Mouse (Mus musculus) adrenal gland, adult (tissue): ENCODE results near the gene Mafg.

Source experiments
- DNase-seq, 2 experiments: peaks; one replicate each; pipeline ENCODE4 v3.0.0; 2022 to 2023; ENCODE audit warnings: low spot score in 1 of 2; ENCODE audit not compliant: inconsistent age in 2 of 2

Mafg gene

DNA sequence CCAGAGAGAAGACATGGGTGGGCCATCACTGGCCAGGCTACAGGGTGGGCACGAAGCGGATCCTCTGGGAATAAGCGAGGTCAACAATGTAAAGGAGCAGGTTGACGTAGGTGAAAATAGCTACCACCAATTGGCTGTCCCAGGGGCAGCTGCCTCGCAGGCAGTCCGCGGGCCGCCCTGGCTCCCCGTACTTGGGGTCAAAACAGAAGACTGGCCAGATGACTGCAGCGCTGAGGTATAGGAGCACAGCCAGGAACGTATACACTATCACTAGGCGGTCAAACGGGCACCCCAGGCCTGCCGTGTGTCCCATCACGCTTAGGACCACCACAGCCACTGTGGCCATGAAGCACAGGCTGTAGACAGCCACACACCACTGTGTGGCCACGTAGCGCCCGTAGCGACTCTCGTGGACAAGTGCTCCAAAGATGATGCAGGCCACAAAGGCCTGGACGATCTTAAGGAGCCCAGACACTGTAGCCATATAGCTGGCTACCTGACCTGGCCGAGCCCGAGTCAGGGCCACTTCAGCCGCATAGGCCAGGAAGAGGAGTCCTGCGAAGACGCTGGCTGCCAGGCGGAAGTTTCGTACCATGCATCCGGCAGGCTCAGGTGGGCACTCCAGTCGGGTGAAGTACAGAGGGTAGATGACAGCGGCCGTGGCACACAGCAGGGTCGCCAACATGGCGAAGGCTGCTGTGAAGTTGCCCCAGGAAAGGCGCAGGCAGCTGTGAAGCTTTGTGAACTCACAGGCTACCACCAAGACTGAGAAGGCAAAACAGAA, 13.8 kb upstream of the Mafg start:
- DNase-seq, result no peak

DNA sequence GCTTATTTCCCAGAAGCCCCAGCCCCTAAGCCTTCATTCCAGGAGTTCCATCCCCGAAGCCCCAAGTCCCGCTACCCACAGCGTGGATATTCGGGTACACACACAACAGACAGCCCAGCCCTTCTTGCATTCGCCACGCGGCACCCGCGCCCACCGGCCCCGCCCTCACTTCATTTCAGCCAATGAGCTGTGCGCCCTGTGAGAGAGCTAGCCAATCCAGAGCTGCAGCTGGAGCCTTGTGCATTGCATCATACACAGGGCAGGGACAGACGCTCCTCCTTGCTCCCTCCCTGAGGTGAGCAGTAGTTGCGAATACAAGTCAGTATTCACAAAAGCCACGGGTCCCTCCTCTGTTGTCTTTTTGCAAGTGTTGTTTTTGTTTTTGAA, 10.2 kb upstream of the Mafg start, which contains the start of gene Pycr1:
Gene Pycr1 (minus strand): TSS at position 169 of the 387 bp plus-strand sequence.
- DNase-seq, result peak; percentile 94 to 97

- DNase-seq, result no peak
These were observed 9.7 kb upstream of the Mafg start for GRCm38 (mm10) chr11:120642939-120643600.

DNA sequence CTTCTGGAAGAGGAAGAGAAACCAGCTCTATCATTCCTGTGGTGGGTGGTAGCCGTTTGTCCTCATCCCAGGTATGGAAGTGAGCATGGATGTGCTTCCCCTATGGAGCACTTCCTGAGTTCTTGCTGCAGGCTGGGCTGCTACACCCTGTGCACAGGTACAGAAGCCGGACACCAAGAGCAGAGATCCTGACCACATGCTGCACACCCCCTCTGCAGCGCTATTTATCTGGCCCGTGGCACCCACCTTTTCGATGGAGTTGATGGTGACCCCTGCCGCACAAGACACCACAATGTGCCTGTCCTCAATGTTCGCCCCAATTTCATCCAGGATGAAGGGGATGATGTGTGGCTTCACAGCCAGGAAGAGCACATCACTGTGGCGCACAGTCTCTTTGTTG, 8.5 kb upstream of the Mafg start:
- DNase-seq, result no peak

DNA sequence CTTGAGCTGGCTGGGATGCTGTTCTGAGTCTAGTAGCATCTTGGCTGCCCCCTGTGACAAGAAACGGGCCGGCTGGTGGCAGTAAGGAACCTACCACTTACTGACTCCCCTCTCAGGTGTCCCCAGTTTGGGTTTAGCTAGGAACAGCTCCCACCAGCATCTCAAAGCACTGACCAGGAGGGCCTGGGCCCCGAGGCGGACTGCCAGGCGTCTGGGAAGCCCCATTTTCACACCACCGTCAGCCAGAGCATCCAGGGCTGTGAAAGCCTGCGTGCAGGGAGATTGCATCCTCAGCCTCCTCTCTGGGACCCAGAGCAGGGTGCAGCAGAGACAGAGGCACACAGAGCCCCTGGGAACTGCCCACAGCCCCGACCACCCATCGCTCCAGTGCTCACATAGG, 7.9 kb upstream of the Mafg start:
- no peak for DNase-seq

- no peak for DNase-seq
These were observed 1.4 kb upstream of the Mafg start for GRCm38 (mm10) chr11:120634810-120635209.

DNA sequence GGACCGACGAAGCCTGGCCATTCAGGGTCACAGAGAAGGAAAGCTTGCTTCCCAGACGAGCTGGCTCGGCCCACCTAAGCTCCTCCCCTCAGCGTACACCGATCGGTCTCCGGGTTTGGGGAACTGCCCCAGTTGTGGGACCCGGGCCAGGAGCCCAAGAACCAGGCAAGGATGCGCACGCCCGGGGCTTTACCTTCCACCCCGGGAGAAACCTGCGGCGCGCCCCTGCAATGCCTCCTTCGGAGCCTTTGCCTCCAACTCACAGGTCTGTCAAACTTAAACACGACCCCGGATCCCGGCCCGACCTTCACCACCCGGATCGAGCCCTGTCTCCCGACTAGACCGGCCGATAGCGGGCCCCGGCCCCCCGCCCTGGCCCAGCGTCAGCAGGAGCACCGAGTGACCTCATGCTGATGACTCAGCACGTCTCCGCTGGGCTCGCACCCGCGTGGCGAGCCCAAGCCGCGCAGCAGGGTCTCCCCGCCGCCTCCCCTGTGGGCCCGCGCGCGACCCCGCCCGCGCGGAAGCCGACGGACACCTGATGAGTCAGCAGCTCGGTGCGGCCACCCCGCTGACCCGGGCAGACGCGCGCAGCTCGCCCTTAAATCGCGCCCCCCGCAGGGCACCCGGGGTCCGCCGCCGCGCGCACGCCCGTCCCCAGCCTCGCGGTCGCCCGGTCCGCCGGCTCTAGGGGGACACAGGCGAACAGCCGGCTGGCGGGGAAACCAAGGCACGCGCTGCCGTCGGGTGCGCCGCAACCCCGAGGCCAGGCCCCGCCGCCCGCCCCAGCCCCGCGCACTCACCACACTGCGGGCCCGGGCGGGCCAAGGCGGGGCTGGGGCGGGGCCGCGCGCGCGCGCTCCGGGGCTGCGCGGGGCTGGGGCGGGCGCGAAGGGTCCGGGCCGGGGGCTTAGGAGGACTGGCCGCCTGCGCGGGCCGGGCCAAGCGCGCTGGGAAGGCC, 561 bp downstream of the Mafg start:
- peak; percentile 90 to 96 for DNase-seq

- DNase-seq, result peak; percentile 18 to 54
These were observed 1.5 kb downstream of the Mafg start for GRCm38 (mm10) chr11:120631726-120632448.

- peak; percentile 16 to 60 for DNase-seq
These were observed 2.3 kb downstream of the Mafg start for GRCm38 (mm10) chr11:120630881-120631725.

DNA sequence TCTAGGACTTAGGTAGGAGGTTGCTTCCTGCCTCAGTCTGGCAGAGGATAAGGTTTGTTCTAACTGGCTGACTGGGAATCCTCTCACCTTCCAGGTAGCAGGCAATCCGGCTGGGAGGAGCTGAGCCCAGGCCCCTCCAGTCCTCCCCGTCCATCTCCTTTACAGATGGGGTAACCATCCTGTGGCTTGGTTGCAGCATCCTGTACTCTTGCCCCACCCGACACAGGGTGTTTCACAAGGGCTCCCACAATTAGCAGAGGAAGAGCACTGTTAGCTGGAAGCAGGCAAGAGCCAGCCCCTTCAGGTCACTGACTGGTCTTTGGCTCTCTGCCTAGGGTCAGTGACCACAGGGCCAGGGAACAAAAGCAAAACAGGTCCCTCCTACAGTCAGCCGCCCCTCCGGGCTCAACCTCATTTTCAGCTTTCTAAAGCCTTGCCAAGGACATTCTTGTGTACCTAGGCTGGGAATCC, 3.0 kb downstream of the Mafg start:
- DNase-seq, result peak; percentile 67 to 79

- peak; percentile 78 to 82 for DNase-seq
These were observed 3.5 kb downstream of the Mafg start for GRCm38 (mm10) chr11:120629911-120630310.

- DNase-seq, result peak; percentile 68 to 82
These were observed 4.1 kb downstream of the Mafg start for GRCm38 (mm10) chr11:120629341-120629730.

DNA sequence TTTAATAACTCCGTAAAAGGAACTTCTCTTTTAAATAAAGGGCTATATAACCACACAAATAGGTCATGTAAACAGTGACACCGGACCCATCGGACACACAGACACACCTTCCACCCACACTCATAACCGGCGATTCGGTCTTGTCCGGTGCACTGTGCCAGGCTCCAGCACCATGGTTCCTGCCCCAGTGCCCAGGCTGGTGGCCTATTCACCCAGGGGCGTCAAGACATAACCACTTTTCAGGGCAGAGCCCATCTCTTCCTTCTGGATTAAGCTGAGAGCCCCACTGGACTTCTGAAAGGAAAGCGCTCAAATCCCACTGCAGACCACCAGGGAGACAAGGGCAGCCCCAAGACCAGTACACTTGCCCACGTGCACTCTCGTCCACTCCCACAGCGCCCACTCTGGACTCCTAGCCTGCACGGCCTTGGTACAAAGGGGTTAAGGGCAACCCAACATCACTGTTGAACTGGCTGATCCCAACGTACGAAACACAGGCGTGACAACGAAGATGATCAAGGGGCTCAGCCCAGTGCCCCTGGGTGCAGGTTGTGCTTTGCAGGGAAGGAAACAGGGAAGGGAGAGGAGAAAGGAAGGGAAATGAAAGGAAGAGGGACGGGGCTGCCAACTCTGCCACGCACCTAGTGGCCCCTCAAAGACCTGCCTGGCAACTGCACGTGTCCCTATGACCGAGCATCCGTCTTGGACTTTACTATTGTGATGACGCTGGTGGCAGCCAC, 4.6 kb downstream of the Mafg start:
- DNase-seq, result peak in 1 of 2 experiments; percentile 31

- DNase-seq, result peak; percentile 27 to 50
These were observed 5.7 kb downstream of the Mafg start for GRCm38 (mm10) chr11:120627468-120628300.

DNA sequence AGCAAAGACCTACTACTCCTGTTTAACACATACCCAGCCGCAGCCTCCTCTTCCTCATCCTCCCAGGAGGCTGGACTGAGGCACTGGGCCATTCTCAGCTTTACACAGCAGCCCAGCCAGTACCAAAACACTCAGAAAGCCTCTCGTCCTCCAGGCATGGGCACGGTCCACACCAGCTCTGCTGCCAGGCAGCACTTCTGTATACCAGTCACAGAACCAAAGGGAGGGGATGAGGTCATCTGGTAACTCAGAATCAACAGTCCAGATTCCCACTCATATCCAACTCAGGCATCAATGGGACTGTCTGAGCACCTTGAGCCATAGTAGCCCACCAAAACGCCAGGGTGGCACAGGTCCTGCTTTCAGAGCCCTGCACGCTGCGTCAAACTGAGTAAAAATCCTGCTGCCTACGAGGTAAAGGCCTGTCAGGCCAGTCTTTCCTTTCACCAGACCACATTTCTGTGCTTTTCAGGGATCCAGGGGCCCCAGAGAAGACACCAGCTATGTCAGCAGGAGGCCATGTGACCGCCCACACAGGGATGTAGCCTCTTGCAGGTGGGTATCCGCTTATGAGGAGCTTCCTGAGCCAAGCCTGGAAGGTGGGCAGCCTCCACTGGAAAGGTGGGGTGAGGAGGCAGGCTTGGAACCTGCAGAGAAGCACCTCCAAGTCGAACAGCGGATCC, 6.5 kb downstream of the Mafg start:
- DNase-seq, result peak; percentile 7 to 39

DNA sequence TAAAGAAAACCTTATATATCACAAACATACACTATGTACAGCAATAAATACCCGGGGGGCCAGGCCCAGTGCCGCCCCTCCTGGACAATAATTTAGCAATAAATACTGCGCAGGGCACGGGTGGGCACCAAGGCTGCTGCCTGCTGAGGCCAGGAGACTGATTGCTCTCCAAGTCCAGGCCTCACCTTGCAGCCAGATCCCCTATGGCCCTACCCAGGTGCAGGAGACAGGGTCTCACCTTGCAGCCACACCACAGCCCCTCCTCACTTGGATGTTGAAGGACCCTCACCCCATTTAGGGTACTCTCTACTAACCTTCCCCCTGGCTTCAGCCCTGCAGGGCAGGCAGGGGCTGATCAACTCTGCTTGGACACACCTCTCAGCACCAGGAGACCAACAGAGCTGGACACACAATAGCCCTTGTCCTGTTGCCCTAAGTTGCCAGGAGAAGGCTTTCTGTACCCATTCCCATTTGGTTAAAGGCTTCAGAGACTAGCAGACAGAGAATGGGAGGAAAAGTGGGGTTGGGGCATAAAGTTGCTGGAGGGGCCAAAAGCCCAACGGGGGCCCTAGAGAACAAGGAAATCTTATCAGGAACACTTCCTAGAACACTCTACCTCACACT, 8.1 kb downstream of the Mafg start, which contains the start of gene Sirt7:
Gene Sirt7 (minus strand): TSS at position 89 of the 624 bp plus-strand sequence.
- peak in 1 of 2 experiments; percentile 31 for DNase-seq

- DNase-seq, result peak; percentile 89 to 94
These were observed 8.7 kb downstream of the Mafg start for GRCm38 (mm10) chr11:120624680-120625111.
